ENCODE assay signal across 23 mouse cellular contexts in the genomic region with DNA sequence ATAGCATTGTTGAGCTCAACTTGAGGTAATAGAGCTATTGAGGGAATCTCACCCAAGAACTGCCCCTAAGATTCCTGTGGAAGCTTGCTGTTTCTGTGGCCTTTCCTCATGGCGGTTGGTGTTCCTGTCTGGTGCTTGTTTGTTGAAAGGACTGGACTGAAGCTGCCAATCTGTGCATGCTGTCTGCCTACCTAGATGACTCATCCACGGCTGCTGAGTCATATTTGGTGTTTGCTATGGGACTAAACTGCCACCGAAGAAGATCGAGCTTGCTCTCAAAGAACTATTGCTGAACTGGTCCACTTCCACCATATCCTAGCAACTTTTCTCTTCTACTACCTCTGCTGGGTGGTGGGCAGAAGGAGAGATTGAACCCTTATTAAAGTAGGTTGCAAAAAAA.
DNase-seq lines count a peak whose midpoint lies in the region; ATAC-seq lines count a peak whose summit lies in the region.
"Had no signal": no experiment of that assay in that cellular context is flagged by ENCODE, and none has a peak within 500 bp of the region (broad histone marks: within the 10 kb centered on the region; RNA-seq: fewer than 3 reads in every experiment).

No protein-coding gene starts in this region.

- intact Hi-C loops in heart, postnatal 14 days (cut with DNase I): no loop called here
- intact Hi-C loops in left cerebral cortex, postnatal 25 days (cut with DNase I): no loop called here
- intact Hi-C loops in left cerebral cortex, postnatal 14 days (cut with DNase I): no loop called here

- DNase-seq in frontal cortex, postnatal 14 days (ENCODE audit: low spot score in 2 of 2): no peak
- DNase-seq in heart, adult 11 months: peak; percentile 46
- no peak for DNase-seq in heart, postnatal 14 days
- peak; percentile 10 to 42 for DNase-seq in left cerebral cortex, postnatal 25 days (ENCODE audit: low spot score in 2 of 2)
- DNase-seq in left cerebral cortex, postnatal 14 days (ENCODE audit: low spot score in 2 of 2): no peak
- peak; percentile 25 to 40 for DNase-seq in right cerebral cortex, adult 2 months (ENCODE audit: low spot score in 2 of 2)
- DNase-seq in right cerebral cortex, postnatal 14 days: no peak
- DNase-seq: adrenal gland, adult 8-10 months; adrenal gland, postnatal 14 days; adrenal gland, postnatal 36 days; B cell, adult 2 months; cerebellum, adult 11 months; cerebellum, adult 18-20 months; cerebellum, adult 8-10 months; cerebellum, adult 9-11 months; cerebellum, postnatal 14 days; cerebellum, postnatal 36 days; embryo, embryonic 11 days had no signal

- ATAC-seq in frontal cortex, adult (ENCODE audit: low TSS enrichment): peak; percentile 85; the same call in 1 of the 2 replicates
- ATAC-seq: activated CD4-positive, CD25-positive, alpha-beta regulatory T cell, adult 4 months; CD4-positive, CD25-positive, alpha-beta regulatory T cell, adult 4 months; forebrain, embryonic 14.5 days; Patski had no signal

Comparison
In these comparisons a context has a peak if more than half of its experiments do, and no peak if none do; other contexts are left out.
1. DNase-seq: peak in heart, adult 11 months (single experiment), left cerebral cortex, postnatal 25 days (2 of 2) and right cerebral cortex, adult 2 months (2 of 2); none in frontal cortex, postnatal 14 days (0 of 2), heart, postnatal 14 days (0 of 2), left cerebral cortex, postnatal 14 days (0 of 2) and right cerebral cortex, postnatal 14 days (single experiment).